Mouse (Mus musculus) midbrain, embryonic 14.5 days (tissue): ENCODE measurements around the gene Lama5. TPM values are rescaled to one million over a fixed set of nuclear protein-coding genes. Genes with fewer than 3 reads are reported as not detected.

Experiments used
- ATAC-seq: fragments of 200-750 bp; cut with Nextera tagmentation; 2 replicates; pipeline ENCODE4 v1.8.0; 2017; ENCODE audit warnings: moderate number of reproducible peaks, moderate library complexity; ENCODE audit not compliant: low FRiP score, low TSS enrichment
- DNase-seq: peaks from one replicate; pipeline ENCODE4 v3.0.0-alpha.2; 2015
- H3K27ac ChIP-seq: fragments of 300-500 bp; sonication (generic); replicated peaks from 2 replicates; pipeline ENCODE4 v1.5.1; 2014; ENCODE audit warnings: mild to moderate bottlenecking, low read depth, low read length, moderate library complexity
- H3K27me3 ChIP-seq: fragments of 300-500 bp; sonication (generic); 2 replicates; pipeline ENCODE4 v1.6.1; 2014; ENCODE audit warnings: low read length, control low read depth, mixed read lengths; ENCODE audit not compliant: control insufficient read depth, insufficient read depth
- H3K36me3 ChIP-seq: fragments of 300-500 bp; sonication (generic); 2 replicates; pipeline ENCODE4 v1.6.1; 2014; ENCODE audit warnings: low read length, control low read depth; ENCODE audit not compliant: control insufficient read depth, insufficient read depth
- H3K4me1 ChIP-seq: fragments of 300-500 bp; sonication (generic); 2 replicates; pipeline ENCODE4 v1.6.1; 2014; ENCODE audit warnings: mild to moderate bottlenecking, antibody characterized with exemption, low read length, control low read depth; ENCODE audit not compliant: control insufficient read depth, insufficient read depth
- H3K4me2 ChIP-seq: fragments of 300-500 bp; sonication (generic); 2 replicates; pipeline ENCODE4 v1.6.1; 2014; ENCODE audit warnings: mild to moderate bottlenecking, low read length, moderate library complexity
- H3K4me3 ChIP-seq: fragments of 300-500 bp; sonication (generic); replicated peaks from 2 replicates; pipeline ENCODE4 v1.5.1; 2014; ENCODE audit warnings: low read depth, low read length
- H3K9ac ChIP-seq: fragments of 300-500 bp; sonication (generic); replicated peaks from 2 replicates; pipeline ENCODE4 v1.6.1; 2014; ENCODE audit warnings: mild to moderate bottlenecking, low read length, moderate library complexity
- H3K9me3 ChIP-seq: fragments of 300-500 bp; sonication (generic); 2 replicates; pipeline ENCODE4 v1.6.1; 2016; ENCODE audit warnings: low read length, control low read depth, mixed read lengths; ENCODE audit not compliant: control insufficient read depth
- WGBS: fragments of 180-500 bp; shearing (Covaris S2); extraction: QIAGEN DNeasy Blood & Tissue Kit; methylation state at CpG from one replicate; pipeline ENCODE4 v1.1.7; 2014; 5-methylcytosine and 5-hydroxymethylcytosine counted together
- polyA plus RNA-seq: library from polyadenylated mRNA; unstranded; fragments of >200 nt; fragmentation: Nextera tagmentation; extraction: Ambion mirVana; gene quantifications from 2 replicates; pipeline ENCODE4 v1.2.1, GENCODE M21; 2014

Lama5 gene
- polyA plus RNA-seq, 1 experiment from 2014 or later: 1.8 TPM

DNA sequence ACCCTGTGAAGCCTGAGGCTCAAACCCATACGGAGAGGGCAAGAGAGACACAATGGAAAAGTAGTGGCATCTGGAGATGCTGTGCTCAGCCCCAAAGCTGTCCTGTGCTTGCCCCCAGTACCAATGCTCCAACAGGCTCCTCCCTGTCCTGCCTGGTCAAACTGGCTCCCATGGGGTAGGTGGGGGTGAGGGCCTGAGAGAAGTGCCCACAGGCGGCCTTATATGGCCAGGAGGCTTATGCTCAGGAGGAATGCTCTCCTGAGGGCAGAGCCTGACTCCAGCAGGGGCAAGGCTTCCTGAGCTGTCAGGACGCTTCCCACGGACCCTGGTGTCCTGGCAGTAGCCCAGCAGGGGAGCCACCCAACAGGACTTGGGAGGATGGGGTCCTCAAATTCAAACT is 4.8 kb upstream of the Lama5 start:
- peaks cover 16% of the 10 kb centered on the region for H3K4me1 ChIP-seq
- H3K9ac ChIP-seq: no peak overlapping the region
- DNase-seq: no peak
- H3K4me2 ChIP-seq: no peak overlapping the region
- H3K4me3 ChIP-seq: no peak overlapping the region
- peaks cover 14% of the 10 kb centered on the region for H3K27me3 ChIP-seq
- H3K27ac ChIP-seq: no peak overlapping the region
- H3K36me3 ChIP-seq: no peaks in the 10 kb centered on the region
- no peak for ATAC-seq
- 69% methylated on average over 4 of the region's 4 CpGs for WGBS
- H3K9me3 ChIP-seq: no peaks in the 10 kb centered on the region

DNA sequence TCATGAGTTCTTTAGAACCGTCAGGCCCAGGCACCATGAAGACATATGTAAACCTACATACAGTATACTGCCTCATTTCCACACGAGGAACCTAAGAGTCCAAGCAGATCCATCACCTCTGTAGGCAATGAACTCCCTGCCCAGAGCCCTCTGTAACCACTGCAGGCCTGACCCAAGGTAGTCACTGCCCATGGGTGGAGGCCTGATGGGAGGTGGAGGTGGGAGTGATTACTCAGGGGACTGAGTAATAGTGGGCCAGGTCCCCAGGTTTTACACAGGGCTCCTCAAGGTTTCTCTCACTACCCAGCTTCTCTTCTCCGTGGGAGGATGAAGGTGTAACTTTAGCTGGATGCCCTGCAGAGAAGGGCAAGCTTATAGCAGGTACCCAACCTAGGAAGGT is 3.5 kb upstream of the Lama5 start:
- Histone ChIP-seq H3K36me3 (no peaks in the 10 kb centered on the region), H3K9me3 (no peaks in the 10 kb centered on the region), H3K4me2 (no peak overlapping the region), H3K4me1 (peaks cover 22% of the 10 kb centered on the region), H3K27me3 (peaks cover 26% of the 10 kb centered on the region), H3K4me3 (no peak overlapping the region), H3K27ac (no peak overlapping the region), H3K9ac (no peak overlapping the region)
- DNase-seq (no peak), ATAC-seq (no peak)
- WGBS: 90% methylated on average over 3 of the region's 3 CpGs

- H3K36me3 ChIP-seq: no peaks in the 10 kb centered on the region
- H3K4me1 ChIP-seq: peaks cover 22% of the 10 kb centered on the region
- H3K9ac ChIP-seq: no peak overlapping the region
- H3K4me2 ChIP-seq: no peak overlapping the region
- 72% methylated on average over 7 of the region's 7 CpGs for WGBS
- H3K27me3 ChIP-seq: peaks cover 26% of the 10 kb centered on the region
- no peak for ATAC-seq
- no peaks in the 10 kb centered on the region for H3K9me3 ChIP-seq
- DNase-seq: peak; percentile 13
- no peak overlapping the region for H3K27ac ChIP-seq
- H3K4me3 ChIP-seq: no peak overlapping the region
Measured at GRCm38 (mm10) chr2:180228592-180228991, 2.9 kb upstream of the Lama5 start.

- 50% methylated on average over 6 of the region's 6 CpGs for WGBS
- H3K4me2 ChIP-seq: no peak overlapping the region
- no peak for ATAC-seq
Measured at GRCm38 (mm10) chr2:180228060-180228458, 2.4 kb upstream of the Lama5 start.

DNA sequence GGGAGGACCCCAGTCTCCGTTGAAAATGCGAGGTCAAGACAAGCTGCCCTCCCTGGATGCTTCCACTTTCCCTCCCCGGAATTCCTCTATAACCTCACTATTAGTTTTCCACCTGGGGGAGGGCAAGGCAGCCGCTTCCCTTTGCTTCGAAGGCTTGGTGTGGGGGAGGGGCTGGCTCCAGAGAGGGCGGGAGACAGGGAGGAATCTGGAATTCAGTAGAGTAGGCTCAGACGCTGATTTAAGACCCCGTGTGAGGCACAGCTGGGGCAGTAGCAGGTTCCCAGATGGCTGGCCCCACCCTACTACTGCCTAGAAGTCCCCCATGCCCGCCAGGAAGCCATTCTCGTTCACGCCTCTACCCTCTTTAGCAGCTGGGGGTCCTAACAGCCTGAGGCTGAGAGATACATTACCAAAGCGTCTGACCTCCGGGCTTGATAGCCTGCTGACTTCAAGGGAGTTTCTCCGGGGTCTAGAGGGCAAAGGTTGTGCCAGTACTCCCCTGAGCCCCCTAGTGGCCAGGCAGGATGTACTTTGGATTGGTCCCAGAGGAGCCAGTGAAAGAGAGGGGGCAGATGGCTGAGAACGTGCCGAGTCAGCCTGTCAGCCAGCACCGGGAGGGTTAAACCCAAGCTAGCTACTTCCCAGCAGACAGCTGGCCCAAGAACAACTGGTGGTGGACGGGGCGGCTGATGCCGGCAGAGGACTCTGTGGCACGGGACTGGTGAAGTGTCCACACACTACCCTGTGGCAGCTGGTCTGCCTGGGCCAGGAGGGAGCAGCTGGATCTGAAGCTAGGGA is 1.8 kb upstream of the Lama5 start:
- H3K27ac ChIP-seq: no peak overlapping the region
- H3K36me3 ChIP-seq: no peaks in the 10 kb centered on the region
- peak overlapping the region; percentile 25 for H3K4me2 ChIP-seq
- H3K27me3 ChIP-seq: peaks cover 34% of the 10 kb centered on the region
- 1% methylated on average over 21 of the region's 21 CpGs for WGBS
- peak; percentile 69 for DNase-seq
- H3K9ac ChIP-seq: no peak overlapping the region
- peak; percentile 59 for ATAC-seq
- no peak overlapping the region for H3K4me3 ChIP-seq
- no peaks in the 10 kb centered on the region for H3K9me3 ChIP-seq
- peaks cover 23% of the 10 kb centered on the region for H3K4me1 ChIP-seq

More at GRCm38 (mm10) chr2:180228060-180228458, 2.4 kb upstream of the Lama5 start:
- Histone ChIP-seq H3K4me3 (no peak overlapping the region), H3K4me1 (peaks cover 22% of the 10 kb centered on the region), H3K9ac (no peak overlapping the region), H3K9me3 (no peaks in the 10 kb centered on the region), H3K27me3 (peaks cover 29% of the 10 kb centered on the region), H3K36me3 (no peaks in the 10 kb centered on the region), H3K27ac (no peak overlapping the region)
- DNase-seq: no peak

DNA sequence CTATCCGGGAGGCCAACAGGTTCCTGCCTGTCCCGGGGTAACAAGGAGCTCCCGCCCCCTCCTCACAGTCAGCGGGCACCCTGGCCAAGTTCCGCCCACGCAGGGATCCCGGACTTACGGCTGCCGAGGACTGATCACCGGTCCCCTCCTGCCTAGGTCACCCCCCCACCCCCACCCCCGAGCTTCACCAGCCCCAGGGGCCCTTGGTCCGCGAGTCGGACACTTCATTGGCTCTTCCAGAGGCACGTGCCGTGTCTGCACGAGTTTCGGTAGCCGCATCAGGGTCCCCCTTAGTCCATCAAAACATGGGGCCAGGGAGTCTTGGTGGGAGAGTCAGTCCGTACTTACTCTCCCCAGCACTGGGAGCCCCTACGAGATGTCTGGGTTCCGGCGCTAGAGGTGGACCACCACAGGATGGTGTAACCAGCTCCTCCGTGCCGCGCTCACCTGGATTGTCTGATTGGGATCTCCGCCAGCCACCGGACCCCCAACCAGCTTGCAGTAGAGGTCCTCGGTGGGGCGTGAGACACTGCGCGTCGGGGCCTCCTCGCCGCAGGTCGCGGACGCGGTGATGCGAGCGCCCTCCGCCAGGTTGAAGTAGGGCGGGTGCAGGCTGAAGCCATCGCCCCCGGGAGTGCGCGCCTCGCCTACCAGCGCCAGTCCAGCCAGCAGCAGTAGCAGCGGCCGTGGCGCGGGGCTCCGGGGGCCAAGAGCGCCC is 456 bp downstream of the Lama5 start:
- H3K4me1 ChIP-seq: peaks cover 30% of the 10 kb centered on the region
- peak; percentile 38; the same call in 1 of the 2 replicates for ATAC-seq

DNA sequence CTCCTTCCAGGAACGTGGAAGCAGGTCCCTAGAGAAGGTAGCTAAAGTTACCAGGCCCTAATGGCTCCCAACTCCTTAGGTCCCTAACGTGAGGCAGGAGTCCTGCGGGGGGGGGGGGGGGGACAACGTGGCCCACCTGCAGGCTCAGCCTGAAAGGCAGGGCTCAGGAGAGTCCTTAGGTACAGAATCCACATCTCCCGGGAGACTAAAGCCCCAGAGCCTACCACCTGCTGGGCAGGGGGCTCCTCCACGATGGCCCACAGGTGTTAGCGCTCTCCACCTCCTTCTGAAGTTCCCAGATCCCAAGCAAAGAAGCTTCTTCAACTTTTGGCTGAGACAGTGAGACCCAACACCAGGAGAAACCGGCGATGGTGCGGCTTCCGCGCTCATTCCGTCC is 1.0 kb downstream of the Lama5 start:
- under 1% methylated on average over 12 of the region's 13 CpGs for WGBS
- peaks cover 30% of the 10 kb centered on the region for H3K4me1 ChIP-seq
- H3K9me3 ChIP-seq: no peaks in the 10 kb centered on the region
- H3K27me3 ChIP-seq: peaks cover 34% of the 10 kb centered on the region
- peak overlapping the region; percentile 100 for H3K4me2 ChIP-seq
- no peak for ATAC-seq
- H3K36me3 ChIP-seq: no peaks in the 10 kb centered on the region
- no peak overlapping the region for H3K27ac ChIP-seq
- DNase-seq: no peak
- H3K4me3 ChIP-seq: peak overlapping the region; percentile 51
- H3K9ac ChIP-seq: no peak overlapping the region

More for the DNA sequence above, 456 bp downstream of the Lama5 start:
- Histone ChIP-seq H3K4me2 (peak overlapping the region; percentile 100), H3K4me3 (peak overlapping the region; percentile 51), H3K36me3 (no peaks in the 10 kb centered on the region), H3K9ac (peak overlapping the region; percentile 54), H3K9me3 (no peaks in the 10 kb centered on the region), H3K27ac (no peak overlapping the region), H3K27me3 (peaks cover 34% of the 10 kb centered on the region)
- peak; percentile 60 for DNase-seq
- WGBS: 1% methylated on average over 55 of the region's 55 CpGs

- no peaks in the 10 kb centered on the region for H3K36me3 ChIP-seq
- H3K4me3 ChIP-seq: no peak overlapping the region
- H3K27me3 ChIP-seq: peaks cover 34% of the 10 kb centered on the region
- H3K9me3 ChIP-seq: no peaks in the 10 kb centered on the region
- 10% methylated on average over 6 of the region's 6 CpGs for WGBS
- no peak overlapping the region for H3K27ac ChIP-seq
- ATAC-seq: 0 out of 2 replicates have a peak, but pooled peaks have one; percentile 19
- 0 out of 2 replicates have a peak overlapping the region, but pooled peaks have one; percentile 12 for H3K9ac ChIP-seq
- peak; percentile 33 for DNase-seq
- peaks cover 21% of the 10 kb centered on the region for H3K4me1 ChIP-seq
- H3K4me2 ChIP-seq: no peak overlapping the region
Measured at GRCm38 (mm10) chr2:180222250-180222649, 3.4 kb downstream of the Lama5 start.
